Mouse (Mus musculus): ENCODE measurements around the gene Hhipl1.

GRCm38 (mm10) chr12:108355271-108355670 lies 49.2 kb downstream of the Hhipl1 start:
- TF ChIP-seq CTCF (IDR thresholded peaks at IDR 0.05; ENCODE audit: insufficient read depth, low read depth, low read length) (no peak), POLR2A (IDR thresholded peaks at IDR 0.05; ENCODE audit: insufficient read depth, low read depth, low read length) (no peak)
